Mouse (Mus musculus) liver, embryonic 13.5 days (tissue): ENCODE measurements around the gene Ech1. TPM values are rescaled to one million over a fixed set of nuclear protein-coding genes. Genes with fewer than 3 reads are reported as not detected.

Experiments used
- ATAC-seq: fragments of 200-750 bp; cut with Nextera tagmentation; 2 replicates; pipeline ENCODE4 v1.8.0; 2017; ENCODE audit warnings: low read depth, mild to moderate bottlenecking, moderate number of reproducible peaks, moderate library complexity
- DNase-seq: peaks from one replicate; pipeline ENCODE4 v3.0.0; 2022
- H3K27ac ChIP-seq: fragments of 300-500 bp; sonication (generic); 2 replicates; pipeline ENCODE4 v1.5.1; 2015; ENCODE audit warnings: moderate library complexity, mild to moderate bottlenecking, inconsistent platforms
- H3K27me3 ChIP-seq: fragments of 300-500 bp; sonication (generic); 2 replicates; pipeline ENCODE4 v1.6.1; 2015; ENCODE audit warnings: mild to moderate bottlenecking, inconsistent platforms
- H3K36me3 ChIP-seq: fragments of 300-500 bp; sonication (generic); 2 replicates; pipeline ENCODE4 v1.6.1; 2015; ENCODE audit warnings: mild to moderate bottlenecking, inconsistent platforms
- H3K4me1 ChIP-seq: fragments of 300-500 bp; sonication (generic); replicated peaks from 2 replicates; pipeline ENCODE4 v1.6.1; 2015; ENCODE audit warnings: inconsistent platforms
- H3K4me2 ChIP-seq: fragments of 300-500 bp; sonication (generic); 2 replicates; pipeline ENCODE4 v1.6.1; 2015; ENCODE audit warnings: inconsistent platforms, mild to moderate bottlenecking, moderate library complexity
- H3K4me3 ChIP-seq: fragments of 300-500 bp; sonication (generic); replicated peaks from 2 replicates; pipeline ENCODE4 v1.5.1; 2015; ENCODE audit warnings: mild to moderate bottlenecking, inconsistent platforms
- H3K9ac ChIP-seq: fragments of 300-500 bp; sonication (generic); 2 replicates; pipeline ENCODE4 v1.6.1; 2015; ENCODE audit warnings: mild to moderate bottlenecking, inconsistent platforms
- H3K9me3 ChIP-seq: fragments of 300-500 bp; sonication (generic); replicated peaks from 2 replicates; pipeline ENCODE4 v1.6.1; 2016; ENCODE audit warnings: inconsistent platforms
- WGBS: fragments of 180-500 bp; shearing (Covaris S2); methylation state at CpG from one replicate; pipeline ENCODE4 v1.1.7; 2015; ENCODE audit not compliant: insufficient replicate concordance; 5-methylcytosine and 5-hydroxymethylcytosine counted together
- polyA plus RNA-seq: library from polyadenylated mRNA; unstranded; fragments of >200 nt; fragmentation: Nextera tagmentation; extraction: Ambion mirVana; gene quantifications from 2 replicates; pipeline ENCODE4 v1.2.1, GENCODE M21; 2015

Gene Ech1
- polyA plus RNA-seq, 1 experiment from 2014 or later, result 77.7 TPM

DNA sequence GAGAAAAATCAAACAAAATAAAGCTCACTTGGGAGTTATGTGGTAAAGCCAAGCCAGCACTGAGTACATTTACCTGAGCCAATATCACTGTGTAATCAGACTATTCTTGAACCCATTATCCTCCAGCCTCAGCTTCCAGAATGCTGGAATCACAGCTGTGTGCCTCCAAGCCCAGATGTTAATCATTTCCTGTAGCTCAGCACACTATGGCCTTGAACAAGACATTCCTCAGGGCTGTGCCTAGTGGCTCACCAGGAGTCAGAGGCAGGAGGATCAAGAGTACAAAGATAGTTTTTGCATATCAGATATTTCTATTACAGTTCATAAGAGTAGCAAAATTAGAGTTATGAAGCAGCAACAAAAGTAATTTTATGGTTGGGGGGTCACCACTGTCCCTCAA is 33.3 kb upstream of the Ech1 start:
- Histone ChIP-seq H3K4me1 (peaks cover 32% of the 10 kb centered on the region), H3K27me3 (no peaks in the 10 kb centered on the region), H3K27ac (no peak overlapping the region), H3K9me3 (no peaks in the 10 kb centered on the region), H3K9ac (no peak overlapping the region), H3K4me3 (no peak overlapping the region), H3K36me3 (no peaks in the 10 kb centered on the region), H3K4me2 (no peak overlapping the region)
- DNase-seq (no peak), ATAC-seq (no peak)

DNA sequence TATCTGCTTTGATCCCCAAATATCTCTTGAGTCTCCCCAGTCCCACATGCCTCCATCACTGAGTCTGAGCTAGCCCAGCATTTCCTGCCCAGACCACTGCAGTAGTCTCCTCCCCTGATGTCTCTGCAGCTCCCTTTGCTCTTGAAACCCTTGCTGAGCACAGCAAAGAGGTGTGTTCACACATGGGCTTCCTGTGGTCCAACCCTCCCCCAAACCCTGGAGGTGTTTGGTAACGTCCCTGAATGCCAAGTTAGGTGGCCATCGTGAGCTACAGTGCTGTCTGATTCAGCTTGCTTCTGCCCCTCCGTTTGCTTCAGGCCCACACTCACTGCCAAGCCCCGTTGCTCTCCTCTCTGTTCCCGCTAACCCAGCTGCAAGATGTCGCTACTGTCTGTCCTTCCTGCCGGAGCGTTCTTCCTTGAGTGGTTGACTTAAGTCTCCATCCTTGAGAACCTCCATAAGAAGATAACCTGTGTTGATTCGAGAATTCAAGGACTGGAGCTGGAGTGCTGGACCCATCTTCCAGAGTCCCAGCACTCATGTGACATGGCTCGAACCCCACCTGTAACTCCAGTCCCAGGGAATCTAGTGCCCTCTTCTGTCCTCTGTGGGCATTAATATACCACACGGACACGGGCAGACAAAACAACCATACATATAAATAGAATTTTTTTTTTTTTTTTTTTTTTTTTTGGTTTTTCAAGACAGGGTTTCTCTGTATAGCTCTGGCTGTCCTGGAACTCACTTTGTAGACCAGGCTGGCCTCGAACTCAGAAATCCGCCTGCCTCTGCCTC is 32.4 kb upstream of the Ech1 start:
- Histone ChIP-seq H3K9ac (no peak overlapping the region), H3K36me3 (no peaks in the 10 kb centered on the region), H3K27ac (no peak overlapping the region), H3K4me1 (peaks cover 40% of the 10 kb centered on the region), H3K9me3 (no peaks in the 10 kb centered on the region), H3K27me3 (no peaks in the 10 kb centered on the region), H3K4me3 (no peak overlapping the region), H3K4me2 (no peak overlapping the region)
- 66% methylated on average over 14 of the region's 14 CpGs for WGBS
- ATAC-seq, result no peak
- DNase-seq, result no peak

DNA sequence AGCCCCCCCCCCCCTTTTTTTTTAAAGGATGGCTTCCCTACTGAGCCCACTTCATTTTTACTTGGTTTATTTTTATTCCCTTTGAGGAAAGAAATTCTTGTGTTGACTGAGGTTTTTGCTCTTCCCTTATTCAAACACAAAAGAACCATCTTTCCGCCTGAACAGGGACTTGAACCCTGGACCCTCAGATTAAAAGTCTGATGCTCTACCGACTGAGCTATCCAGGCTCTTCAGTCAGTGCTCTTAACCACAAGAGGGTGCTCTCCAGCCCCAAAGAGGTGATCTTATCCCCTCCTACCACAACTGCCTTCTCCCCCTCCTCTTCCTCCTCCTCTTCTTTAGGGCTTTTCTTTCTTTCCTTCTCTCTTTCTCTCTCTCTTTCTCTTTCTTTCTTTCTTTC is 31.2 kb upstream of the Ech1 start:
- H3K27me3 ChIP-seq, result no peaks in the 10 kb centered on the region
- H3K36me3 ChIP-seq, result 0 out of 2 replicates have a peak, but pooled peaks cover 5% of the 10 kb centered on the region
- DNase-seq, result peak; percentile 32
- no peak overlapping the region for H3K27ac ChIP-seq
- H3K9me3 ChIP-seq, result no peaks in the 10 kb centered on the region
- no peak overlapping the region for H3K9ac ChIP-seq
- no peak overlapping the region for H3K4me2 ChIP-seq
- no peak for ATAC-seq
- 15% methylated on average over 2 of the region's 2 CpGs for WGBS
- no peak overlapping the region for H3K4me3 ChIP-seq
- H3K4me1 ChIP-seq, result peaks cover 35% of the 10 kb centered on the region

DNA sequence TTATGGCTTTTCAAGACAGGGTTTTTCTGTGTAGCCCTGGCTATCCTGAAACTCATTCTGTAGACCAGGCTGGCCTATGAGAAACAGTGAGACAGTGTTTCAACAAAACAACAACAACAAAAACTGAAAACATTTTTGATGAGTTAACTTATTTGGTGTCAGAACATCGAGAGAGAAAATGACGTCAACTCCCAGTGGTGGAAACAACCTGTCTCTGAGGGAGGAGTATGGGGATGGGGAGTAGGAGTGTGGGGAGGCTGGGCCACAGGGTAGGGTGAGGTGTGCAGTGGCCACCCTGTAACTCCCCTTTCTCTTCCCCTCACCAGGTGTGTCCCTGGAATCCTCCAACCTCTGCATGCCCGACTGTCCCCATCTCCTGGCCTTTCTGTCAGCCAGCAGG is 30.5 kb upstream of the Ech1 start:
- no peak overlapping the region for H3K4me3 ChIP-seq
- H3K9me3 ChIP-seq, result no peaks in the 10 kb centered on the region
- DNase-seq (no peak), ATAC-seq (no peak)
- H3K9ac ChIP-seq, result no peak overlapping the region
- H3K36me3 ChIP-seq, result 0 out of 2 replicates have a peak, but pooled peaks cover 5% of the 10 kb centered on the region
- H3K4me1 ChIP-seq, result peaks cover 32% of the 10 kb centered on the region
- 68% methylated on average over 3 of the region's 3 CpGs for WGBS
- no peak overlapping the region for H3K27ac ChIP-seq
- H3K4me2 ChIP-seq, result no peak overlapping the region
- H3K27me3 ChIP-seq, result no peaks in the 10 kb centered on the region

DNA sequence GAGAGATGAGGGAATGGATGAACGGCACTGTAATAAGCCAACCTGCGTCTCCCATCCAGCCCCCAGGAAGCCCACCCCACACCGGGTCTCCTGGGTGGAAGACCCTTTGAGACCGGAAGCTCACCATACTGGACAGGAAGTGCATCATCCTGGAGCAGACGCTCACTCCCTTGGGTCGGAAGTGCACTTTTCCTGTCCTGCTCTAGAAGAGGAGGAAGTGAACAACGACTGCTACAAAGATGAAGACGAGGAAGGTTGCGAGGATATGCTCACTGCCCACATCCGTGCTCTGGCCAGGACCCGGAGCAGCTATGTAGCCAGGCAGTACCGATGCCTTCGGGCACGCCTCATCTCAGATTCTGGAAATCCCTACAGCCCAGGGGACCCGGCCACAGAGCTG is 29.2 kb upstream of the Ech1 start:
- H3K9ac ChIP-seq, result peak overlapping the region; percentile 76
- ATAC-seq (peak; percentile 21; the same call in 1 of the 2 replicates), DNase-seq (no peak)
- H3K27ac ChIP-seq, result peak overlapping the region; percentile 74
- WGBS, result 12% methylated on average over 15 of the region's 15 CpGs
- no peaks in the 10 kb centered on the region for H3K27me3 ChIP-seq
- no peaks in the 10 kb centered on the region for H3K9me3 ChIP-seq
- peaks cover 27% of the 10 kb centered on the region for H3K4me1 ChIP-seq
- peak overlapping the region; percentile 61 for H3K4me3 ChIP-seq
- peak overlapping the region; percentile 84 for H3K4me2 ChIP-seq
- H3K36me3 ChIP-seq, result 0 out of 2 replicates have a peak, but pooled peaks cover 5% of the 10 kb centered on the region

DNA sequence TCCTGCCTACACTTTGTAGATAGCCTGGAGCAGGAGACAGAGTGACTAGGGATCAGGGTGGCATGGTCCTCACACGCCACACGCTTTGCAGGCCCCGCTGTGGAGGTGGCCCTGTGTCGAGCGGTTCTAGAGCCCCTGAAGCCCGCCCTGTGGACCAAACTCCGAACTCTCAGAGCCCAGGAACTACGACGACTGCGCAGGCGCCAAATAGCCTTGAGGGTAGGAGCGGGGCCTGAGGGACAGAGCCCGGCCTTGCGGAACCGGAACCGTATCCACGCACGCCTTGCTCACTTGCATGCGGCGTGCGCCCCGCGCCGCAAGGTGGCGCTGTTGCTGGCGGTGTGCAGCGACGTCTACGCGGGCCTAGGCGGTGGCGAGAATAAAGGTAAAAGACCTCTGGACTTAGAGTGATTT is 28.4 kb upstream of the Ech1 start:
- Histone ChIP-seq H3K27ac (peak overlapping the region; percentile 74), H3K27me3 (no peaks in the 10 kb centered on the region), H3K4me1 (peaks cover 31% of the 10 kb centered on the region), H3K4me2 (peak overlapping the region; percentile 84), H3K9me3 (no peaks in the 10 kb centered on the region), H3K36me3 (0 out of 2 replicates have a peak, but pooled peaks cover 5% of the 10 kb centered on the region), H3K9ac (peak overlapping the region; percentile 76), H3K4me3 (peak overlapping the region; percentile 61)
- DNase-seq (peak; percentile 72), ATAC-seq (peak; percentile 79)
- 4% methylated on average over 32 of the region's 32 CpGs for WGBS

DNA sequence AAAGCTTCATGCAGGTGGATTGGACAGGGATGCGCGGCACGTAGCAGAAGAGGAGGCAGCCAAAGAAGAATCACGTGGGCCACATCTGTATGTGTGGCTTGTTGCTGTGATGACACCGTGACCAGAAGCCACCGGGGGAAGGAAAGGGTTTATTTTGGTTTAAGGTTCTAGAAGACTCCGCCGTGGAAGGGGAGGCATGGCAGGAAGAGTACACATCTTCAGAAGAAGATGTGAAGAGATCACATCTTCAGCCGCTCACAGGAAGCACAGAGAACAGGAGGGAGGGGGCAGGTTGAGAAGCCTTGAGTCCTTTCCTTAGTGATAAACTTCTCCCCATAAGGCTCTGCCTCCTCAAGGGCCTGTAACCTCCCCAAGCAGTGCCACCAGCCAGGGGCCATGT is 25.0 kb upstream of the Ech1 start:
- WGBS, result 84% methylated on average over 9 of the region's 9 CpGs

DNA sequence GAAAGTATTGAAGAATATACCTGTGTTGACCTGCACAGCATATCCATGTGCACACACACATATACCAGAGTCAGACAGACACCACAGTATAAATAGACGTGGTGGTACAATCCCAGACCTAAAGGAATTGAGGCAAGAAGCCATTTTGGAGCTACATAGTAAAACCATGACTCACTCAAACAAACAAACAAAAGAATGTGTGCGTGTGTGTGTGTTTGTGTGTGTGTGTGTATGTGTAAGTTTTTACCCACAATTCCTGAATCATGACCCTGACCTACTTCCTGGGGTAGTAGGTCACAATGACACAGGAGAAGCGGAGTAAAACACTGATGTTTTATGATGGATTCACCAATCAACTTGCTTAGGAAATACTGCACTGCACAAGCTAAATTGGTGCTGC is 23.6 kb upstream of the Ech1 start:
- H3K4me1 ChIP-seq, result peaks cover 51% of the 10 kb centered on the region
- ATAC-seq, result no peak
- no peak overlapping the region for H3K4me2 ChIP-seq
- no peak overlapping the region; the same call in 1 of the 2 replicates for H3K27ac ChIP-seq
- H3K36me3 ChIP-seq, result 0 out of 2 replicates have a peak, but pooled peaks cover 5% of the 10 kb centered on the region
- H3K9me3 ChIP-seq, result no peaks in the 10 kb centered on the region
- no peaks in the 10 kb centered on the region for H3K27me3 ChIP-seq
- H3K9ac ChIP-seq, result no peak overlapping the region
- DNase-seq, result no peak
- WGBS, result 77% methylated on average over 3 of the region's 3 CpGs
- H3K4me3 ChIP-seq, result no peak overlapping the region

More for the DNA sequence above, 25.0 kb upstream of the Ech1 start:
- 0 out of 2 replicates have a peak, but pooled peaks cover 5% of the 10 kb centered on the region for H3K36me3 ChIP-seq
- H3K4me3 ChIP-seq, result no peak overlapping the region
- H3K9me3 ChIP-seq, result no peaks in the 10 kb centered on the region
- ATAC-seq (no peak), DNase-seq (no peak)
- H3K4me1 ChIP-seq, result peaks cover 63% of the 10 kb centered on the region
- H3K27me3 ChIP-seq, result no peaks in the 10 kb centered on the region
- H3K27ac ChIP-seq, result no peak overlapping the region
- no peak overlapping the region for H3K4me2 ChIP-seq
- H3K9ac ChIP-seq, result no peak overlapping the region

DNA sequence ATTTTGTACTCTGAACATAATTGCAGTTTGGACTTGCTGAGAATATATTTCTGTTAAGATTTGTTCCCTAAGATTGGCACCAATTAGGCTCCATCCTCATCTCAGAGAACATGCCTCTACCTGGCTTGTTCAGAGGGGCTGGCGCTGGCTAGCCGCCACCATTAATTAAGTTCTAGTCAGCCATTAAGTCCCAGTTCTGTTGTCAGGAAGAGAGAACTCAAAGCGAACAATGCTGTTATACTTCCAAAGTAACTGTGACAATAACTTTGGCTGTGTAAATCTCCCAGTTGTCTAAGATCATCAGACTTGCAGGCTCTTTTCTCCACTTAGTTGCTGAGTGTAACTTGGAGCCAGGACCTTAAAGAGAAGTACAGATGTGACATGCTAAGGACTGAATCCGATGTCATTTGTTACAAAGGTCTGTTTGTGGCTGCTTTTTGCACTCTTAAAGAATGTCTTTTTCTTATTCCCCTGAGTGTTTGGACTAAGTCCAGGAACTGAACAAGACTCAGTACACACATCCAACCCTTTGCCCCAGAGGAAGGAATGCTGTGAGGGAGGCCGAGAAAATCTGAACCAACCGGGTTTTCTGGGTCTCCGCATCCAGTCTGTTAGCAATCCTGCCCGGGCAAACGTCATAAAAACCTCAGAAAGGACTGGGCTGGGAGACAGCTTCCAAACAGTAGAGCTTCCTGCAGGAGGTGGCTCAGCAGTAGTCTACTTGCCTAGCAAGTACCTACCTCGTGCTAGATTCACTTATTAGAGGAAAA is 22.9 kb upstream of the Ech1 start:
- H3K4me2 ChIP-seq, result no peak overlapping the region
- no peak for ATAC-seq
- no peak overlapping the region for H3K4me3 ChIP-seq
- 50% methylated on average over 10 of the region's 10 CpGs for WGBS
- H3K9me3 ChIP-seq, result no peaks in the 10 kb centered on the region
- no peaks in the 10 kb centered on the region for H3K27me3 ChIP-seq
- H3K36me3 ChIP-seq, result 0 out of 2 replicates have a peak, but pooled peaks cover 5% of the 10 kb centered on the region
- DNase-seq, result no peak
- peak overlapping the region; percentile 87 for H3K27ac ChIP-seq
- peak overlapping the region; percentile 46; the same call in 1 of the 2 replicates for H3K9ac ChIP-seq
- peaks cover 49% of the 10 kb centered on the region for H3K4me1 ChIP-seq

DNA sequence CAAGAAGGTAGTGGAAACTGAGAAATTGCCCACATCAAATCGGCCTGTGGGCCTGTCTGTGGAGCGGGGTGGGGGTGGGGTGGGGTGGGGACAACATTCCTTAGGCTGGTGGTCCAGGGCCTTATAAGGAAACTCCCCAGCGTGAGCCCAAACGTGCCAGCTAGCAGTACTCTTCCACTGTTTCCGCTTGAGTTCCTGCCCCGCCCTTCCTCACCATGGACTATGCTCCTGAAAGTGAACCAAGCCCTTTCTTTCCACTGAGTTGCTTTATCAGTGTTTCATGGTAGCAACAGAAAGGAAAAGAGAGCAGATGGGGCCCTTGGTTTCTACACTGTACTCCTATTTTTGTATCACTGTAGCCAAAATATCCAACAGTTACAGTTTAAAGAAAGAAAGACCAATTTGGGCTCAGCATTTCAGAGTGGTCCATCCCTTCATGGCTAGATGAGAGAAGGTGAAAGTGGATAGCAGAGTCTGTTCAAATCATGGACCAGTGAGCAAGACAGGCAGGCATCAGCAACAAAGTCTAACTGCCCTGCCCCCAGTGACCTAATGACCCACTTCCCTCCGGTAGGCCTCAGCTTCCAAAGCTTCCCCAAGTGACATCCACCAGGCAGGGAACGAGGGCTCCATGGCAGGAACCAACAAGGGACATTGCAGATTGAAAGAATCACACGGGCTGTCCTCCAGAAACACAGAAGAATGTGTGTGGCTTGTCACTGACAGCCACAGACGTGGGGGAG is 22.0 kb upstream of the Ech1 start:
- H3K36me3 ChIP-seq, result 0 out of 2 replicates have a peak, but pooled peaks cover 5% of the 10 kb centered on the region
- H3K4me1 ChIP-seq, result peaks cover 49% of the 10 kb centered on the region
- 14% methylated on average over 10 of the region's 10 CpGs for WGBS
- H3K9me3 ChIP-seq, result no peaks in the 10 kb centered on the region
- peak overlapping the region; percentile 46; the same call in 1 of the 2 replicates for H3K9ac ChIP-seq
- peak overlapping the region; percentile 87 for H3K27ac ChIP-seq
- ATAC-seq (peak; percentile 65), DNase-seq (no peak)
- no peak overlapping the region for H3K4me3 ChIP-seq
- no peaks in the 10 kb centered on the region for H3K27me3 ChIP-seq
- H3K4me2 ChIP-seq, result peak overlapping the region; percentile 29

DNA sequence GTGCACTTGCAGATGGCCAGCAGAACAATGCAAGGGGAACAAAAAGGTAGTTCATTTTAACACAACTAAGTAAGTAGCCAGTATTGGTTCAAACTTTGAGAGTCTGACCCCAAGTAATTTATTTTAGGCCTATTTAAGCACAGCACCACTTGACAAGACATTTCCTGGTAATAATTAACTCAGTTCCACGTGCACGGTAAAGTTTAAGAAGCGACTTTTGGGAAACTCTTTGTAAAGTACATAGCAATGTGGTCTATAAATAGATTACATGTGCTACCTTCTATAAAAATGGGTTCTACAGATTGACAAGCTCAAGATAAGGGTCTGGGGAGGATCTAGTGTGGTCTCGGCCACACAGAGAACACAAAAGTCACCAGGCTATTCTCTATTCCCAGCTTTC is 21.3 kb upstream of the Ech1 start:
- H3K4me2 ChIP-seq, result peak overlapping the region; percentile 29; the same call in 1 of the 2 replicates
- peak overlapping the region; percentile 87 for H3K27ac ChIP-seq
- DNase-seq, result no peak
- H3K36me3 ChIP-seq, result no peaks in the 10 kb centered on the region
- H3K4me3 ChIP-seq, result no peak overlapping the region
- H3K4me1 ChIP-seq, result peaks cover 54% of the 10 kb centered on the region
- H3K9ac ChIP-seq, result no peak overlapping the region
- 34% methylated on average over 4 of the region's 4 CpGs for WGBS
- H3K9me3 ChIP-seq, result no peaks in the 10 kb centered on the region
- no peak for ATAC-seq
- H3K27me3 ChIP-seq, result no peaks in the 10 kb centered on the region
